Mouse (Mus musculus): Measurements from ENCODE around the gene N4bp2l1.

DNA sequence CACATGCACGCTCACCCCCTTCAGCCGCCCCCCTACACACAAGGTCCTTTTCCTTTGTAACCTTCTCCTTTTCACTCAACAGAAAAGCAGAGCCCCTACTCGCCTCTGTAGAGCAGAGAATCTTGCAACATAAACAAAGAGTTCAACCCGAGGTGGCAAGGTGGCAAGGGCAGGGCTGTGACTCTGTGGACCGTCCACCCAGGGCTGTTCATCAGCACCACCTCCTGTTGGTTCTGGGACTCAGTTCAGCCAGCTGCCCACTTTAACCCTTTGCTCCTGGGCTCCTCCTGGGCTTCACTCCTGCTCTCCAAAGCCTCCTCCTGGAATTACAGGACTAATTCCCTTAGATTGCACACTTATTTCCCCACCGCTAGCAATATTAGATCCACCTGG, 12.7 kb downstream of the N4bp2l1 start:
- TF ChIP-seq CTCF (conservative IDR thresholded peaks at IDR 0.05; ENCODE audit: low read length) (no peak), NANOG (IDR thresholded peaks at IDR 0.05; ENCODE audit: borderline replicate concordance, low read length) (no peak), POU5F1 (IDR thresholded peaks at IDR 0.05; ENCODE audit: borderline replicate concordance, low read length) (no peak)
